Mouse (Mus musculus) neural tube, embryonic 14.5 days (tissue): ENCODE results near the gene Nprl3. TPM values are rescaled to one million over a fixed set of nuclear protein-coding genes. Genes with fewer than 3 reads are reported as not detected.
"Not testable (repeated sequence)": the region's sequence is repeated elsewhere in the genome, so short reads cannot be mapped to it uniquely, and the experiment has no call there.

Experiments used
- ATAC-seq: fragments of 200-750 bp; cut with Nextera tagmentation; 2 replicates; pipeline ENCODE4 v1.8.0; 2017; ENCODE audit warnings: low read depth, mild to moderate bottlenecking, moderate TSS enrichment, moderate library complexity
- H3K27ac ChIP-seq: fragments of 300-500 bp; sonication (generic); 2 replicates; pipeline ENCODE4 v1.5.1; 2014; ENCODE audit warnings: low read depth, mild to moderate bottlenecking, control low read depth, low read length, moderate library complexity, mixed read lengths
- H3K27me3 ChIP-seq: fragments of 300-500 bp; sonication (generic); 2 replicates; pipeline ENCODE4 v1.6.1; 2014; ENCODE audit warnings: low read length; ENCODE audit not compliant: control insufficient read depth, insufficient read depth
- H3K36me3 ChIP-seq: fragments of 300-500 bp; sonication (generic); 2 replicates; pipeline ENCODE4 v1.6.1; 2014; ENCODE audit warnings: low read length, mixed read lengths; ENCODE audit not compliant: control insufficient read depth, insufficient read depth
- H3K4me1 ChIP-seq: fragments of 300-500 bp; sonication (generic); 2 replicates; pipeline ENCODE4 v1.6.1; 2014; ENCODE audit warnings: low read length; ENCODE audit not compliant: control insufficient read depth, insufficient read depth
- H3K4me2 ChIP-seq: fragments of 300-500 bp; sonication (generic); 2 replicates; pipeline ENCODE4 v1.6.1; 2014; ENCODE audit warnings: mild to moderate bottlenecking, low read depth, low read length, control low read depth
- H3K4me3 ChIP-seq: fragments of 300-500 bp; sonication (generic); 2 replicates; pipeline ENCODE4 v1.5.1; 2014; ENCODE audit warnings: low read depth, low read length, control low read depth, mixed read lengths
- H3K9ac ChIP-seq: fragments of 300-500 bp; sonication (generic); replicated peaks from 2 replicates; pipeline ENCODE4 v1.6.1; 2014; ENCODE audit warnings: low read depth, mild to moderate bottlenecking, control low read depth, low read length, mixed read lengths
- H3K9me3 ChIP-seq: fragments of 300-500 bp; sonication (generic); 2 replicates; pipeline ENCODE4 v1.6.1; 2016; ENCODE audit warnings: low read length; ENCODE audit not compliant: control insufficient read depth
- WGBS: fragments of 180-500 bp; shearing (Covaris S2); extraction: QIAGEN DNeasy Blood & Tissue Kit; methylation state at CpG from one replicate; pipeline ENCODE4 v1.1.7; 2014; 5-methylcytosine and 5-hydroxymethylcytosine counted together
- polyA plus RNA-seq: library from polyadenylated mRNA; unstranded; fragments of >200 nt; fragmentation: Nextera tagmentation; extraction: Ambion mirVana; gene quantifications from 2 replicates; pipeline ENCODE4 v1.2.1, GENCODE M21; 2014

The Nprl3 gene
- polyA plus RNA-seq, 1 experiment from 2014 or later, result 32.7 TPM

DNA sequence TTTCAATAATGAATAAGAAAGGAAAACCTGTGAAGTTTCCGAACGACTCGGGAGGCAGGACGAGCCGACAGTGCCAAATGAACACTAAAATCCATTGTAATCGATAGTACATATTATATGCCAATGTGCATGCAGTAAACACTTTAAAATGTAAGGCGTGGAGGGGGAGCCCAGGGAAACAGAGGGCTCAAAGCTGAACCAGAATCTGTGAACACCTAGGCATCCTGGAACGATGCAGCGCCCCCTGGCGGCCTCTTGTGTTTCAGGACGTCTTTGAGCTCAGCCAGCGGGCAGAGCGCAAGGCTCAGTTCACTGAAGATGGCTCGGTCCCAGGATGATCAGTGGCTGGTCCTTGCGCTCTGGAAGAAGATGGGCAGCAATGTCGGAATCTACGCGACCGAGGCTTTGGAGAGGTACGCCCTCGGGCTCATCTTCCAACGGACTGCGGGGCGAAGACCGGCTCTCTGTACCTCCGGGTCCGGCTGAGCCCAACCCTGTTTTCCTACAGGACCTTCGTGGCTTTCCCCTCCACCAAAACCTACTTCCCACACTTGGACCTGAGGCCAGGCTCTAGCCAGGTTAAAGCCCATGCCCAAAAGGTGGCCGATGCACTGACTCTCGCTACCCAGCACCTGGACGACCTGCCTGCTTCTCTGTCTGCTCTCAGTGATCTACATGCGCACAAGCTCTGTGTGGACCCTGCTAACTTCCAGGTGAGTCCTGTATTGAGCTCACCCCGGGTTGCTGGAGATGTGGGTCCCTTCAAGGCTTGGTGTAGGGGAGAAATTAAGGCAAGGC, 19.4 kb upstream of the Nprl3 start, which contains the start of gene Hbq1b:
Gene Hbq1b, plus strand, starts transcription at position 271 of the 798 bp plus-strand sequence.
- H3K27me3 ChIP-seq, H3K4me3 ChIP-seq, H3K4me1 ChIP-seq, H3K27ac ChIP-seq, H3K36me3 ChIP-seq, H3K9me3 ChIP-seq, H3K9ac ChIP-seq: not testable (repeated sequence)
- WGBS, result 23% methylated on average over 30 of the region's 33 CpGs
- peak within 1 kb of the TSS; percentile 39 for H3K4me2 ChIP-seq
- ATAC-seq, result peak; percentile 89

DNA sequence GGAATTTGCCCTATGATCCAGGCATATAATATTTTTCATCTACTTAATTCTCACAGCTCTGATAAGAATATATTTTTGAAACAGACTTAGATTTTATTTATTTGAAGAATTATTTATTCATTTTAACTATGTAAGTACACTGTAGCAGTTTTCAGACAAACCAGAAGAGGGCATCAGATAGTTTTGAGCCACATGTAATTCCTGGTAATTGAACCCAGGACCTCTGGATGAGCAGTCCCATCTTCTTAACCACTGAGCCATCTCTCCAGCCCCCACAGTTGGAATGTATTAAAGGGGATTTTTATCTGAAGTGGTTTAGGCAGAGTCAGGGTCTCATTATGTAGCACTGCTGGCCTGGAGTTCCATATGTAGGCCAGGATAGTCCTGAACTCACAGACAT, 18.4 kb upstream of the Nprl3 start:
- H3K4me3 ChIP-seq, H3K9ac ChIP-seq, H3K27me3 ChIP-seq, H3K4me1 ChIP-seq, ATAC-seq, H3K4me2 ChIP-seq, H3K36me3 ChIP-seq, H3K9me3 ChIP-seq, H3K27ac ChIP-seq: not testable (repeated sequence)

DNA sequence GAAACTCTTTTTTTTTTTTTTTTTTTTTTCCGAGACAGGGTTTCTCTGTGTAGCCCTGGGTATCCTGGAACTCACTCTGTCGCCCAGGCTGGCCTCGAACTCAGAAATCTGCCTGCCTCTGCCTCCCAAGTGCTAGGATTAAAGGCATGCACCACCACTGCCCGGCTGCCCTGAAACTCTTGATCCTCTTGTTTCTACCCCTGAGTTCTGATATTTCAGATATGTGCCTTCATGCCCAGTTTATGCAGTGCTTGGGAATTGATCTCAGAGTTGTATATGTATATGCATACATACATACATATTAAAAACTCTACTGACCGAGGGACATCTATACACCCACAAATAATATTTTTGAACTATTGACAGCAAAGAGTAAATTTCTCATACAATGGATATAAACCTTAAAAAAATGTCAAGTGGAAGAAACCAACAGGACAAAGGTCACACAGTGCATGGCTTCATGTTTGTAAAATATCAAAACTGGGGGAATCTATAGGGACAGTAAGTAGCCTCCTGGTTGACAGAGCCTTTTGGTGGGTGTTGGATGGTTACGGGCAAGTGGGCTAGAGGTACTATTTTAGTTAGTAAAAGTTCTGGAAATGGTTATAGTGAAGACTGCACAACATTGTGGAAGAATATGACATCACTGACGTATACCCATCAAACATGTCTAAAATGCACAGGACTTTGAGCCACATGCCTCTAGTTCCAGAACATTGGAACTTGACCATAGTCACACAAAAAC, 17.7 kb upstream of the Nprl3 start:
- ATAC-seq, result no peak
- Histone ChIP-seq H3K4me2 (no peak overlapping the region), H3K9ac (no peak overlapping the region), H3K36me3 (no peaks in the 10 kb centered on the region), H3K27me3 (no peaks in the 10 kb centered on the region), H3K4me1 (no peaks in the 10 kb centered on the region), H3K4me3 (no peak overlapping the region), H3K9me3 (no peaks in the 10 kb centered on the region), H3K27ac (no peak overlapping the region)
- WGBS, result 86% methylated on average over 7 of the region's 7 CpGs

DNA sequence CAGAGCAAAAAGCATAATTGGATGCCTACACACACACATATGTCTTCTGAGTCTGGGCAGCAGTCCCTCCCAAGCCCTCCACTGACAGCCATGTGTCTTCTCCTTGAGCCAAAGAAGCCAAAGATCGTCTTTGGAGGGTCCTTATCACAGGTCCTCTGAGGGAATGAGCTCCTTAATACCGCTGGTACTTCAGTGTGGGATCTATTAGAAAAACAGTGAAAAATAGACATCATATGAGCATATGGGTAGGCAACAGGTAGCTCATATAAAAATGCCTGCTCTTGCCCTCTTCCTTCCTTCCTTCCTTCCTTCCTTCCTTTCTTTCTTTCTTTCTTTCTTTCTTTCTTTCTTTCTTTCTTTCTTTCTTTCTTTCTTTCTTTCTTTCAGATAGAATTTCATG, 17.1 kb upstream of the Nprl3 start:
- H3K4me3 ChIP-seq, H3K9ac ChIP-seq, ATAC-seq, H3K27me3 ChIP-seq, H3K4me2 ChIP-seq, H3K27ac ChIP-seq, H3K36me3 ChIP-seq, H3K4me1 ChIP-seq, H3K9me3 ChIP-seq: not testable (repeated sequence)
- 73% methylated on average over 2 of the region's 2 CpGs for WGBS

DNA sequence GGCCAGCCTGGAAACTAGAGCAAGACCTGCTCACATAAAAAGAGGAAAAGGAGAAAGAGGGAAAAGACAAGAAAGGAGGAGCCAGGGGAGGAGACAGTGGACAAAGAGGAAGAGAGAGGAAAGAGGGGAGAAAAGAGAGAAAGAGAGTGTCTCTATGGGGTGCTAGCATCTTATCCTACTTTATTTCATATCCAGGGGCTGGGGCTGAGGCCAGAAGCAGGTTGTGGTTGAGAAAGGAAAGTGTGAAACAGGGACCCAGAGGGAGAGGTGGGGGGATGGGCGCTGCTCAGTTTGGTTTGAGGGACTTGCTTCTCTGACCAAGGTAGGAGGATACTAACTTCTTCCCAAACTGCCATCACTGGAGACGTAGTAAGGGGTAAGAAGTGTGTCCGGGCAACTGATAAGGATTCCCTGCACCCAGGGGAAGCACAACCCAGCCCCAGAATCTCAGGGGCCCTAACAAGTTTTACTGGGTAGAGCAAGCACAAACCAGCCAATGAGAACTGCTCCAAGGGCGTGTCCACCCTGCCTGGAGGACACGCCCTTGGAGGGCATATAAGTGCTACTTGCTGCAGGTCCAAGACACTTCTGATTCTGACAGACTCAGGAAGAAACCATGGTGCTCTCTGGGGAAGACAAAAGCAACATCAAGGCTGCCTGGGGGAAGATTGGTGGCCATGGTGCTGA, 15.7 kb upstream of the Nprl3 start, which contains the start of gene Hba-a1:
Gene Hba-a1, plus strand, starts transcription at position 421 of the 687 bp plus-strand sequence.
- not testable (repeated sequence) for ATAC-seq, H3K27me3 ChIP-seq, H3K9me3 ChIP-seq, H3K9ac ChIP-seq, H3K4me2 ChIP-seq, H3K27ac ChIP-seq, H3K4me3 ChIP-seq, H3K4me1 ChIP-seq, H3K36me3 ChIP-seq
- WGBS, result 86% methylated on average over 1 of the region's 5 CpGs

DNA sequence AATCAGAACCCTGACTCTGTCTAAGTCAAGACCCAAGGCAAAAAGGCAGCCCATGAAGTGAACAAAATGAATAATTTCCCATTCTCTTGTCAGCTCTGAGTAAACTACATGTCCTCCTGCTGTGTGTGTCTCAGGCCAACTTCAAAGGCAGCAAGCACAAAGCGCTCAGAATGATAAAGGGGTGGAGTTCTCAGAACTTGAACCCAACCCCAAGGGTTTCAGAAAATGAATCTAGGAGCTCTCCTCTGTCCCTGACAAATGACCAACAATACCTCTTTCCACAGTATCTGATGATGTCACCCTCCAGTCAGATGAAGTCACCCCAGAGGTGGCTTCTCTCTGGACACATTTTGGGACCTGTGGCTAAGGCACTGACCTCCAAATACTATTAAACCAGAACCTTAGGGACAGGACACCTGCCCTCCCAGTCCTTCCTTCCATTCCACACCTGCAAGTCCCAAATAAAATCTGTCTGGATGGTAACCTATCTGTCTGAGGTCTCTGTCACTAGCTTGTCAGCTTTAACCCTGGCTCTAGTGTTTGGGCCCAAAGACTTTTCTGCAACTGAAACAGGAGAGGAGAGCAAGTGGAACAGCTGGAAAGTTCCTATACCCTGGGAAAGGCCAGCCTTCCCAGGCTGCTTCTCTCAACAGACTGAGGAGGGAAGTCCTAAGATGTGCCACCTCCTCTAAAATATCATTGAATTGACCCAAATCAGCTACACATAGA, 14.1 kb upstream of the Nprl3 start:
- no peaks in the 10 kb centered on the region for H3K4me1 ChIP-seq
- H3K9ac ChIP-seq, result no peak overlapping the region
- H3K27ac ChIP-seq, result no peak overlapping the region
- 72% methylated on average over 1 of the region's 1 CpGs for WGBS
- H3K36me3 ChIP-seq, result no peaks in the 10 kb centered on the region
- H3K4me2 ChIP-seq, result no peak overlapping the region
- no peaks in the 10 kb centered on the region for H3K27me3 ChIP-seq
- H3K4me3 ChIP-seq, result no peak overlapping the region
- ATAC-seq, result no peak
- no peaks in the 10 kb centered on the region for H3K9me3 ChIP-seq

DNA sequence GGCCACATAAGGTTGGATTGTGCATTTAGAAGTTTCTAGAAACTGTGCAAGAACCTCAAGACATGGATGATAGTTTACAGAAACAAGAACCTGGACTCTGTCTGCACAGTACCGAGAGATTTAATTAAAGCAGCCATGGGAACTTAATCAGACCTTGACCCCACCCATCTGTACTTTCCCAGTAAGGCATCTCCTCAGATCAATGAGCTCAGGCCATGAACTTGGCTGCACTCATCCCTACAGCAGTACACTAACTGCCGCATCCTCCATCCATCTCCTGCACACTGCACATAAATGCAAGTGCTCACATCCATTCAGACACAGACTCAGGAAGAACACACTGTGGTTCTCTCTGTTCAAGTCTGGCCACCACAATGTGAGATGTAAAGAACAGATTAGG, 13.1 kb upstream of the Nprl3 start:
- Histone ChIP-seq H3K9ac (no peak overlapping the region), H3K4me2 (no peak overlapping the region), H3K36me3 (no peaks in the 10 kb centered on the region), H3K4me3 (no peak overlapping the region), H3K4me1 (no peaks in the 10 kb centered on the region), H3K27ac (no peak overlapping the region), H3K9me3 (no peaks in the 10 kb centered on the region), H3K27me3 (no peaks in the 10 kb centered on the region)
- 85% methylated on average over 2 of the region's 2 CpGs for WGBS
- ATAC-seq, result no peak

DNA sequence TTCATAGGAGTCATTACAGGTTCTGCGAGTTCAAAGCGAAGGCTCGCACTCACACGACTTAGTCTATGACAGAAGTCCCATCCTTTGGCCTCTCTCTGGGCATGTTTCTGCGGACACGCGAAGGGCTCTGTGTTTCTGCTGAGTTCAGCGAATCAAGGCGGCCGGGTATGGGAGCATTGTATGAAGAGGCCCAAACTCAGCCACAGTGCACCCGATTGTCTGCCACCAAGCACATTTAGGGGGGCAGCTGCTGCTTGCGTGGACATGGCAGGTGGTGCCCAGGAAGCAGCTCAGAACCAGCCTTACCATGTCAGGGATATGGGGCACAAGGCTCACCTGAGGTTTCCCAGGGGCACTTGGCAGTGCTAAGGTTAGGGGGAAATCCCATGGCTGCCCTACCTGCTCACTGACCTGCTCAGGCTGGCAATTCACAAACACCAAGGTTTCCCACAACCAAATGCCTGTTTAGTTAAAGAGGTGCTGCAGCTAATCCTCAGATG, 11.0 kb upstream of the Nprl3 start:
- no peak for ATAC-seq
- no peaks in the 10 kb centered on the region for H3K36me3 ChIP-seq
- H3K4me2 ChIP-seq, result no peak overlapping the region
- no peaks in the 10 kb centered on the region for H3K27me3 ChIP-seq
- no peak overlapping the region for H3K4me3 ChIP-seq
- H3K9me3 ChIP-seq, result no peaks in the 10 kb centered on the region
- H3K27ac ChIP-seq, result no peak overlapping the region
- H3K9ac ChIP-seq, result no peak overlapping the region; the same call in 1 of the 2 replicates
- 81% methylated on average over 12 of the region's 12 CpGs for WGBS
- H3K4me1 ChIP-seq, result no peaks in the 10 kb centered on the region
